Mouse (Mus musculus) kidney, adult 11 months (tissue): ENCODE results near the gene Rnf213.
A peak's percentile ranks its signal among the peaks of the same experiment; 100 is the strongest.

Experiments used
- DNase-seq: peaks from one replicate; pipeline ENCODE4 v3.0.0; 2022

The Rnf213 gene

DNA sequence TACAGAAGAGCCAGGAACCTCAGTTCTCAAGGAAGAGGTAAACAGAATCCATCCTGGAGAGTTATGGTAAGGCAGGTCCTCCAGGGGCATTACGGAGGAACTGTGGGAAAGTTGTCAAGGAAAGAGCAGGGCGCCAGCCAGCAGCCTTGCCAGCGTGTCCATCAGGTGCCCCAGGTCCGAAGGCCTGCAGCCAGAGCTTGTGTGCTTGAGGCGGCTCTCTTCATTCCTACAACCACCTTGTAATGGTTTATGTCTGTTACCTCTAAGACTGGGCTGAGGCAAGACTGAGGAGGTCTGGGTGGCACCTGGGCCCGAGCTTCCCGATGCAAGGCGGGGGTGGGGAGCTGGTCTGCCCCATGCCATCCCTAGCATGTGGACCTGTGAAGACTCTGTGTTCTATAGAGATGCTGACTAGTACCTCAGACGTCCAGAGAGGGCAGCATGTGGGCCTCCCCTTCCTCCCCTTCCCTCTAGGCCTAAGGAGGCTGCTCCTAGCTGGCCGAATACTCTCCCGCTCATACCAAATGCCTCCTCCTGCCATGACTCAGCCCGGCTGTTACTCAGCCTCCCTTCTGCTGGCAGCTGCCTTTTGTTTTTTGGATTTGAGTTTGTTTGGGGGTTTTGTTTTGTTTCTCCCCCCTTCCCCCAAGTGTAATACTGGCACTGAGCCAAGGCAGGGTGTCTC lies 123.9 kb downstream of the Rnf213 start:
- no peak for DNase-seq

DNA sequence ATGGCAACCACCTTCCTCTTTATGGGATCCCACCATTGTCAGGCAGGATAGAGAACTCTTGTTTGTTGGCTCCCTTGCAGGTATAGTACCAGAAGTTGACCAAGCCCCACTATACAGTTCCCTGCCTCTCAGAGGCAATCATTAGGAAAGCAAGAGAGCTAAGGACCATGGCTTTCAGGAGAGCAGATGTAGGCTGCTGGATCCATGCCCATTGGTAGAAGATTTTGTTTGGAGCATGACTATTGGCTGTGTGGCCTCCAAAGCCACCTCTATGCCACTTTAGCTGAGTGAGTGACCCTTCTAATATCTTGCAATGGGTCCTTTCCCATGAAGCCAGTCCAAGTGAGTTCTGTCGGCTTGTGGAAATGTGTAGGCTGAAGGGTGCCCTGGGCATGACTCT lies 126.5 kb downstream of the Rnf213 start:
- no peak for DNase-seq

DNA sequence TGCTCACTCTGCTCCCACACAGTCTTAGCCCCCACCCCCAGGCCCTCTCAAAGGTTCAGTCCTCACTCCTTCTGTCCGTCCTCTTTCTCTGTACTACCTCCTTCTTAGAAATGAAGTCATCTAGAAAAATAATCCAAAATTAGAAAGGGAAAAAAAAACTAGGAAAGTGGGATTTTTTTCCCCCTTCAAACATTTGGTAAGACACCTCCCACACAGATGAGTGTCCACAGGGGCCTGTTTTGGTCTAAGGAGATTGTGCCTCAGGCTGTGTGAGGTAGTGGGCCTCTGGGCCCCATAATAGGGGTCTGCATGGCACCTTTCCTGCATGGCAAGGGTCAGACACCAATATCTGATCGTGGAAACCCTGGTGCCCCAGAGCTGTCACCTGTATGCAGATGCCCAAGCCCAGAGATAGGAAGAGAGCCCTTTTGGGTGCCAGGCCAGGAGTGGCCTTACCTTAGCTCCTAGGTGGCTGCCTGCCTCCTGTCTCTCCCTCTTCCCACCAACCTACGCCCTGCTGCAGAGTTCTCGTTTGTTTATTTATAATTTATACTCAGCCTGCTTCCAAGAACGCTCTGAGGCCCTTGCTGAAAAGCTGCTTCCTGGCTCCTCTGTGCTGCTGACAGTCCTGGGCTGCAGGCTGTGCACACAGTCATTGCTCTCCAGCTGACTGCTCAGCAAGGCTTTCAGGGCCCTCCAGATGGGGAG lies 127.3 kb downstream of the Rnf213 start:
- DNase-seq = no peak

DNA sequence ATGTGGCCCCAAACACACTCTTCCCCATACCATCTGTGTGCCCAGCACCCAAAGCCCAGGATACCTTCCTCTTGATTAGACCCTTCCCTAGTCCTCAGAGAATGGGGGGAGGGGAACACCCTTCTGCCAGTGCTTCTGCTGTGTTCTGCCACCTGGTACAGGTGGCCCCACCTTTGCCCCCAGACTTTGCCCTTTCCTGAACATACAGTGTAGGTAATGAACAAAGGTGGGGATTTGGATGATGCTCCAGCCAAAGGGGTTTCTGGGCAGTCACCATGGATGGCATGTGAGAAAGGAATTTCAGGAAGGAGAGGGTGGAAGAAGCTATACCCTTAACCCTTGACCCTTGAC lies 127.8 kb downstream of the Rnf213 start:
- no peak for DNase-seq

DNA sequence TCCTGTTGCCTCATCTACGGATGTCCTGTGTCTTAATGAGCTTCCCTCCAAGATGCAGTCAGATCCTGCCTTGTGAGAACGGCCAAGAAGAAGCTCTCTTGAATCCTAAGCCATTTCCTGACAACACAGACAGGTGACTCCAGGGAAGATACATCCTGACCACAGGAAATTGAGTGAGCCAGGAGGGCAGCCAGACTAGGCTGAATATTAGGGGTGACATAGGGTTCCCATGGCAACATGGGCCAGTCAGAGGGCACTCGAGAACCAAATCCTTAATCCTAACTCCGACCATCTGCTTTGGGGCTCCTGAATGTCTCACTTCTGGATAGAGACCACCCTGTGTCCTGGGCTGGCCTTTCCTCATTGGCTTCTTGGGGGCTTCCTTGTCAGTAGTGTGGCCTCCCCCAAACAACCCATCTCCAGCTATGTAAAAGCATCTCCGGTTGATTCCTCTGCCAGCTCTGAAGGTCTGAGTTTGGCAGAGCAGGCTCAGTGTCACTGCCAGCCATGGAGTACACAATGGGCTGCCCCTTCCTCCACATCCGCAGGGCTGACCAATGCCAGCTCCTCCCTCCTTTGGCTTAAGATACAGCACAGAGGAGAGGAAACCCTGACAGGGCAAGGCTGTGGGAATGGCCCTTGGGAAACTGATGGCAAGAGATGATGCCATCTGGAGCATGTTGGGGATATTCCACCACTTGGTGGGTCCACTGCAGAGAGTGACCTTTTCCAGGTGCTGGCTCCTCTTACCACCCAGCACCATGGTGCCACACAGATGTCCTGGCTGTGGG lies 129.2 kb downstream of the Rnf213 start:
- DNase-seq = no peak

DNA sequence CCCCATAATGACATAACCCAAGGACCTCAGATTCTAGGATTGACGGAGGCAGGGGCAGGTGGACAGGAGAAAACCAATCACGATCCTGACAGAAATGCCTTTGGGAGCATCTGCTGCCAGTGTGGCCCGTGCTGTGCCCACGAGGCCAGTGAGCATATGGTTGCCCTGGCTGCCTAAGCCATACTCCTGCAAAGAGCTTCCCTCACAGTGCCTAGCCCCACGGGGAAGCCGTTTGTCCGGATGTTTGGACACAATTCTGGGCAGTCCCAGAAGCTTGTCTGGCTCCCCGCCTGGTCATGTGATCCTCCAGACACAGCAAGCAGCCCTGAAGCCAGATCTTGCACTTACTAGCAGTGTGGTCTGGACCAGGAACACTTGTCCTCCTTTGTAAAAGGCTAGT lies 129.9 kb downstream of the Rnf213 start:
- DNase-seq = no peak

DNA sequence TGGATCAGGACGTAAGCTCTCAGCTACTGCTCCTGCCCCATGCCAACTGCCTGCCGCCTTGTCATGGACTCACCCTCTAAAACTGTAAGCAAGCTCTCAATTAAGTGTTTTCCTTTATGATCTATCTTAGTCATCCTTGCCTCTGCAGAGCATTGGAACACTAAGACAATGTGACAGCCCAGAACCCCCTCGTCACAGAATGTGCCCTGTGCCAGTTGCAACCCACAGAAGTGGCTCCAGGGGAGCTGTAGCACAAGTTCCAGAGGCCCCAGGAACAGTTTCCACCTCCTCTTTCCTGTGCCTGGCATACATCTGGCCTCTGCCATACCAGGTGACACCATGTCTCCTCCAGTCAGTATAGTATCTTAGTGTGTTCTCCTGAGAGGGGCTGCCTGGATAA lies 130.5 kb downstream of the Rnf213 start:
- DNase-seq = no peak

GRCm38 (mm10) chr11:119524545-119524949 lies 131.6 kb downstream of the Rnf213 start:
- DNase-seq = peak; percentile 84

- DNase-seq = no peak
Measured at GRCm38 (mm10) chr11:119526068-119526966, 133.4 kb downstream of the Rnf213 start.

DNA sequence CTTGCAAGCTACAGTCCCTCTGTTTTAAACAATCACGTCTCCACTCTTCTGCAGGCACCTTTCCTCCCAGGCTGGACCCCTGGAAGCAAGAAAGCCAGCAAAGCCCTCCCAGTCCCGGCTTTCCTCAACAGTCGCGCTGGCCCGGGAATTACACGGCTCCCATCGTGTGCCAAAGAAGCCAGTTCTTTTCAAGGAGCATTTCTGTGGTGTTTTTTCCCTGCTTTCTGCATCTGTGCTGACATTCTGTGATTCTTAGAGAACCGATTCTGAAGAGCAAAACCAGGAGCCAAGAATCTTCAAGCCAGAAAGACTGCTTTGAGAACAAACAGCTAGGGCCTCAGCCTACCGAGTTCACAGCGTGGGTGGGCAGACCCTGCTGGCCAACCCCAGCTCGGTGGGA lies 136.0 kb downstream of the Rnf213 start:
- DNase-seq = no peak

- DNase-seq = no peak
Measured at GRCm38 (mm10) chr11:119532460-119532859, 139.6 kb downstream of the Rnf213 start.

GRCm38 (mm10) chr11:119533745-119534144 lies 140.8 kb downstream of the Rnf213 start:
- DNase-seq = no peak
